Mouse (Mus musculus) stomach, postnatal 0 days (tissue): Measurements from ENCODE around the gene Tepsin.

Experiments
- CTCF ChIP-seq: IDR thresholded peaks from 2 replicates; pipeline ENCODE4 v1.5.1; 2016; ENCODE audit warnings: antibody characterized with exemption, low read depth, mild to moderate bottlenecking, moderate library complexity
- EP300 ChIP-seq: optimal IDR thresholded peaks from 2 replicates; pipeline ENCODE3; 2016; ENCODE audit warnings: antibody characterized with exemption

- TF ChIP-seq EP300 (no peak), CTCF (peak; percentile 67)
Observed at GRCm38 (mm10) chr11:120142601-120143051, 44.1 kb upstream of the Tepsin start.
